Mouse (Mus musculus) urinary bladder, postnatal 0 days (tissue): ENCODE measurements around the gene Pcolce2. TPM values are rescaled to one million over a fixed set of nuclear protein-coding genes. Genes with fewer than 3 reads are reported as not detected.

ENCODE experiments used
- polyA plus RNA-seq: library from polyadenylated mRNA; unstranded; fragments of >200 nt; fragmentation: Nextera tagmentation; extraction: Ambion mirVana; gene quantifications from 2 replicates; pipeline ENCODE4 v1.2.1, GENCODE M21; 2015

Pcolce2 gene
- polyA plus RNA-seq: 1.6 and 2.2 TPM in 2 replicates

GRCm38 (mm10) chr9:95637271-95638181 lies at the start of gene Pcolce2:
TSS of gene Pcolce2 (plus strand) at chr9:95637601.

Other genes with a start within 250 kb of the Pcolce2 start
- 2.3 and 2.9 TPM in 2 replicates for gene Chst2, start 230.9 kb upstream of the Pcolce2 start, polyA plus RNA-seq
- 55.7 and 67.9 TPM in 2 replicates for gene U2surp, start 125.6 kb upstream of the Pcolce2 start, polyA plus RNA-seq
- 0.06 TPM in 1 of 2 replicates, not detected in the other for gene Paqr9, start 77.9 kb upstream of the Pcolce2 start, polyA plus RNA-seq
- gene Trpc1, start 112.8 kb downstream of the Pcolce2 start, polyA plus RNA-seq: 1.8 TPM in 2 replicates
- gene Pls1, start 207.7 kb downstream of the Pcolce2 start, polyA plus RNA-seq: 4.7 and 7.2 TPM in 2 replicates
- gene Atr, start 220.0 kb downstream of the Pcolce2 start, polyA plus RNA-seq: 5.1 and 5.7 TPM in 2 replicates